Mouse (Mus musculus): ENCODE data around the gene Aldh1l1. TPM values are rescaled to one million over a fixed set of nuclear protein-coding genes. Genes with fewer than 3 reads are reported as not detected.

Aldh1l1 gene
- total RNA-seq, 2 experiments from 2014 or later = 1.9 to 2.2 TPM

GRCm38 (mm10) chr6:90501222-90501940 is 15.2 kb downstream of the Aldh1l1 start:
- intact Hi-C loops (cut with DNase I) = no loop called here
- DNase-seq = no peak

GRCm38 (mm10) chr6:90505906-90506305 is 19.7 kb downstream of the Aldh1l1 start:
- DNase-seq = peak in 1 of 2 experiments; percentile 35
- intact Hi-C loops (cut with DNase I) = loop anchor here (2.0 kb wide), 2 partner anchors 25 to 35 kb away; no protein-coding TSS in a partner anchor

GRCm38 (mm10) chr6:90506673-90507311 is 20.6 kb downstream of the Aldh1l1 start:
- intact Hi-C loops (cut with DNase I) = loop anchor here (1.0 to 2.0 kb wide), 3 partner anchors 26 to 43 kb away; no protein-coding TSS in a partner anchor
- peak; percentile 83 to 88 for DNase-seq

- intact Hi-C loops (cut with DNase I) = loop anchor here (1.0 to 2.0 kb wide), 3 partner anchors 27 to 44 kb away; no protein-coding TSS in a partner anchor
- DNase-seq = no peak
Measured at GRCm38 (mm10) chr6:90507443-90507842, 21.2 kb downstream of the Aldh1l1 start.

DNA sequence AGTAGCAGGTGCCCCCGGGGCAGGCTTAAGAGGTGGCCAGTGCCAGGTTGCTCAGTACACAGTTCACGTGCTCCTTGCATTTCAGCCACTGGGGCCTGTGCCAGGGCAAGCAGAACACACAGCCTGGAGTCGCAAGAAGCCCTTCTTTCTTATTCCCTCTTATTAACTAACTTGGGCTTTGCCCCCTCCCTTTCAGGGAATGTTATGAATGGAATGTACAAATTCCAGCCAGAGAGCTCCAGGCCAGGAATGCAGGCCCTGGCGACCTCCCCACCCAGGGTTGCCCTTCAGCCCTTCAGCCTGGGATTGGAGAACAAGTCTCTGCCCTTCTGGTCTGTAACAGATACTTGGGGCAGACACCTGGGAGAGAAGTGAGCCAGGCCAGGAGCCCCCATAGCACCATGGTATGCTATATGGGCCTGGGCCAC is 22.0 kb downstream of the Aldh1l1 start:
- peak; percentile 61 to 69 for DNase-seq
- intact Hi-C loops (cut with DNase I) = no loop called here

GRCm38 (mm10) chr6:90509085-90509484 is 22.9 kb downstream of the Aldh1l1 start:
- intact Hi-C loops (cut with DNase I) = no loop called here
- DNase-seq = peak; percentile 80 to 81

GRCm38 (mm10) chr6:90512416-90512815 is 26.2 kb downstream of the Aldh1l1 start:
- intact Hi-C loops (cut with DNase I) = no loop called here
- DNase-seq = no peak

DNA sequence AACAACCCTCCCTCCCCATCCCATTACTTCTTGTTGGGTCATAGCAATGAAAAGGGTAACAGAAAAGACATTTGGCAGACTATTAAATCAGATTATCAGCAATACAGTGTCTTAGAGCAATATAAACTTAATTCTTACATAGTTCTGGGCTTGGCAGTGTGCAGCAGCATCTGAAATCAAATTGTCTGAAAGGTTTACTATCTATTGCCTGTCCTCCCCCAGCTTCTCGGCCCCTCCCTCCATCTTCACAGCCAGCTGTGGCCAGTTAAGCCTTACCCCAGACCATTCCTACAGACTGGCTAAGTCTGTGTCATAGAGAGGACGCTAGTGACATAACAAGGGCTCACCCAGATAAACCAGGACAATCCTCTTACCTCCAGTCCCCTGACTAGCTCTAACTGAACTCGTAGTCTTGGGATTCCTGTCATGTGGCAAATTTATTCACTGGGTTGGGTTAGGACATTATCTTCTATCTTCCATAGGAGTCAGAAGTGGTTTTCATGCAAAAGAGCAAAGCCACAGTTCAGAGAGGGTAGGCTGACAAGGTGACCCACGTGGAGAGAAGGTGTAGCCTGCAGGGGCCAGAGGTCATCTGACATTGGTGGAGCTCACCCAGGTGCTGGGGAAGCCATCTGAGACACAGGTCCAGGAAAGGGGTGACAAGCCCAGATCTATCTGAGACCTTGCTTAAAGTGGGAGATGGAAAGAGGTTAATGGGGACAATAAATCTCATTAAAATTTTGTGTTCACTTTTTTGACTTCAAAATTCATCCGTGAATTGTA is 27.0 kb downstream of the Aldh1l1 start:
- no peak for DNase-seq
- intact Hi-C loops (cut with DNase I) = no loop called here

DNA sequence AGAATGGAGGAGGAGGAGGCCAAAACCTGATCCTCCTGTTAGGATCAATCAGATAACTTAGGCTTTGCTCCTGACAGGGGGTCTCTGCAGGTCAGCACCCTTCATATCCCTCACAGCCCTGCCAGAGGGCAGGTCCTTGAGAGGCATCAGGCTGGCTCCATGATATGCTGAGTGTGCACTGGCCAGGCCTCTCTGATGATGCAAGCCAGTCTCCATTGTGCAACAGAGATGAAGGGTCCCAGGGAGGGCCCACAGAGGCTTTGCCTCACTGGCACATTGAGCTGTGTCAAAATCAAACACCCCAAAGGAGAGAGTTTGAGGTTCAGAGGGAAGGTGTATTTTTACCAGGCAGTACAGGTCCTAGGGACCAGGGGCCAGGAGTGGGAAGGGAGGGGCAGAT is 28.1 kb downstream of the Aldh1l1 start:
- intact Hi-C loops (cut with DNase I) = loop anchor here (2.0 kb wide), 1 partner anchor 54 kb away; no protein-coding TSS in a partner anchor
- DNase-seq = no peak

GRCm38 (mm10) chr6:90514883-90515405 is 28.7 kb downstream of the Aldh1l1 start:
- intact Hi-C loops (cut with DNase I) = loop anchor here (1.0 to 2.0 kb wide), 3 partner anchors 54 to 82 kb away; no protein-coding TSS in a partner anchor
- DNase-seq = peak; percentile 93 to 94

GRCm38 (mm10) chr6:90518892-90519291 is 32.7 kb downstream of the Aldh1l1 start:
- no peak for DNase-seq
- intact Hi-C loops (cut with DNase I) = no loop called here

GRCm38 (mm10) chr6:90519375-90519774 is 33.1 kb downstream of the Aldh1l1 start:
- no peak for DNase-seq
- intact Hi-C loops (cut with DNase I) = no loop called here

- intact Hi-C loops (cut with DNase I) = no loop called here
Measured at GRCm38 (mm10) chr6:90526406-90526805, 40.2 kb downstream of the Aldh1l1 start.

DNA sequence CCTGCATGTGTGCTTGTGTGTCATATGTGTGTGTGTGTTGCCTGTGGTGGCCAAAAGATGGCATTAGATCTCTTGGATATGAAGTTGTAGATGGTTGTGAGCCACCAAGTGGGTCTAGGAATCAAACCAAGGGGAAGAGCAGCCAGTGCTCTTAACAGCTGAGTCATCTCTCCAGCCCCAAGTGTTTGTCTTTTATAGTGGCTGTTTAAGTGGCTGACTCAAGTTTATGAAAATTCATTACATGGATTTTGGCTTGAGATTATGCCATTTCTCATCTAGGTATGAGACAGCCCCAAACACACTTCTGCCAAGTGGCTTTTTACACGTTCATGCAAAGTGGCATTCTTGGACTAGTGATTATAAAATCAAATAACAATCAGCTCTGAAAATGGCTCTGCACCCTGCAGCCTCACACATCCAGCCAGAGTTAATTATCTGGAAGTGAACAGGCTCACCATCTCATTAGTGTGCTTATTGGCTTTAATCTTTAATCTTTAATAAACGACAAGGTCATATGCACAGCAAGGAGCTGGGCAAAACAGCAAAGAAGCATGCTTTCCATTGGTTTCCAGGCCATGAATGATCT is 43.3 kb downstream of the Aldh1l1 start:
- no peak for DNase-seq

More at GRCm38 (mm10) chr6:90526406-90526805, 40.2 kb downstream of the Aldh1l1 start:
- DNase-seq = no peak

GRCm38 (mm10) chr6:90532575-90533190 is 46.5 kb downstream of the Aldh1l1 start:
- intact Hi-C loops (cut with DNase I) = no loop called here
- DNase-seq = no peak

More for the DNA sequence above, 43.3 kb downstream of the Aldh1l1 start:
- intact Hi-C loops (cut with DNase I) = no loop called here

DNA sequence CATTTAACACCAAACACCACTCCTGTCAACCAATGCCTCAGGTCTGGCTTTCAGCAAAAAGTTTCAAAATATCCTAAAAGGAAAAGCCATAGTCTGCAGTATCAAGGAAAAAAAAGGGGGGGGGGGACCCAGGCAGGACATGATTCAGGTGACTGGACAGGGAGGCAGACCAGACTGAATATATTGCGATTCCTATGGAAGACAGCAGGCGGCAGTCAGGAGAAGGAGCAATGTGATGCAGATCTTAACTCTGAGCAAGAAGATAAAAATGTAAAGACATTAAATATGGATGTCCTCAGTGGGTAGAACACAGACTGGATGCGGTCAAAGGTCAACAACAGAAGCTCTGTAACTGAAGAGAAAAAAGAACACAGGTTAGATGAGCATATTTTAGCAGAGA is 47.3 kb downstream of the Aldh1l1 start:
- intact Hi-C loops (cut with DNase I) = no loop called here

GRCm38 (mm10) chr6:90534701-90535475 is 48.7 kb downstream of the Aldh1l1 start:
- DNase-seq = peak; percentile 38 to 50
- intact Hi-C loops (cut with DNase I) = loop anchor here (5.0 kb wide), 1 partner anchor 103 kb away; no protein-coding TSS in a partner anchor

More for the DNA sequence above, 47.3 kb downstream of the Aldh1l1 start:
- DNase-seq = no peak

DNA sequence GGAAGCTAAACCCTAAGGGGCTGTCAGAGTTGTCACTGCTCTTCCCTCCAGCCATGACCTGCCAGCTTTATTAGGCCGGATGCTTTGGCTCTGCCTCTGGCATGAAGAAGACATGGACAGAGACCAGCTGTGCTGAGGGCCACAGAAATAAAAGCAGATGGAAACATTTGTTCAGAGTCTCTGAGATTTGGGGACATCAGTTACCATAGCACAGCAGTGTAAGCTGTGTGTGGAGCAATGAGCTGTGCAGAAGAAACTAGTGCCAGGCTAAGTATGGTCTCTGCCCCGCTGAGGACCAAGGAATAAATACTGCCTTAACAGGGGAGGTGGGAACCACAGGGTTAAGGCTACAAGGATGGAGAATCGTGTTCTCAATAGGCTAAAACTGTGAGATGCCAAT is 50.6 kb downstream of the Aldh1l1 start:
- intact Hi-C loops (cut with DNase I) = loop anchor here (5.0 kb wide), 1 partner anchor 105 kb away; no protein-coding TSS in a partner anchor

DNA sequence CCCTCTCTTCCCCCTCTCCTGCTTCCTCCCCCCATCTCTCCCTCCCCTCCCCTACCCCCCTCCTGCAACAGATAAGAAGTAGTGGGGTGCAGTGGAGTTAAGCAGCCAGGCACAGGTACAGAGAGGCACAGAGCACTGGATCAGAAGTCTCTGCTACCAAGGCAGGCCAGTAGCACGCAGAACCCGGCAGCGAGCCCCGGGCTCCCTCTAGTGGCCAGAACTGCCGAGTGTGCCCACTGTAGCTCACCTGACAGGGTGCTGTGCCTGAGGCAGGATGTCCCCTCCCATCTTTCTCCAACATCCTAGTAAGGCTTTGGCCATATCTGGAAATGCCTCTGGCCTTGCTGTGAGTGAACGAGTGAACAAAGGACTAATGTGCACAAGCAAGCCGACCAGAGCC is 51.7 kb downstream of the Aldh1l1 start:
- intact Hi-C loops (cut with DNase I) = loop anchor here (1.0 to 5.0 kb wide), 3 partner anchors 37 to 106 kb away; no protein-coding TSS in a partner anchor
- DNase-seq = peak; percentile 81 to 88

More for the DNA sequence above, 50.6 kb downstream of the Aldh1l1 start:
- no peak for DNase-seq

Data from heart, postnatal 36 days (tissue).